Mouse (Mus musculus) megakaryocyte, embryonic 14.5 days (primary cell): Measurements from ENCODE around the gene Dgkg.

Source experiments
- FLI1 ChIP-seq: IDR thresholded peaks from 2 replicates; pipeline ENCODE4 v1.6.1; 2012; ENCODE audit warnings: low read length, inconsistent platforms, mixed read lengths
- GATA1 ChIP-seq: IDR thresholded peaks from 3 replicates; pipeline ENCODE4 v1.6.1; 2012; ENCODE audit warnings: mixed read lengths, low read length, inconsistent platforms, borderline replicate concordance

- TF ChIP-seq GATA1 (no peak), FLI1 (no peak)
Observed at GRCm38 (mm10) chr16:22683605-22684004, 26.6 kb upstream of the Dgkg start.
